In genomic region chr2:24949421-24950188, GRCm38 (mm10) we compare ENCODE assay signal across 8 mouse cellular contexts. TPM values are rescaled to one million over a fixed set of nuclear protein-coding genes. Genes with fewer than 3 reads are reported as not detected.
DNase-seq lines count a peak whose midpoint lies in the region; ATAC-seq and TF ChIP-seq lines count a peak whose summit lies in the region.

Zmynd19 (plus strand) TSS chr2:24949792.

- H3K27ac ChIP-seq in gastrocnemius, adult 2 months = peak within 1 kb of the TSS; percentile 86
- H3K27ac ChIP-seq in hindbrain, postnatal 0 days = peak within 1 kb of the TSS; percentile 77
- peak within 1 kb of the TSS; percentile 47 for H3K27ac ChIP-seq in left cerebral cortex, adult 2 months

- peak within 1 kb of the TSS; percentile 97 for H3K4me3 ChIP-seq in gastrocnemius, adult 2 months
- peak within 1 kb of the TSS; percentile 92 for H3K4me3 ChIP-seq in hindbrain, postnatal 0 days (ENCODE audit: low read length)
- peak within 1 kb of the TSS; percentile 82 for H3K4me3 ChIP-seq in left cerebral cortex, adult 2 months

- ATAC-seq in hindbrain, postnatal 0 days = peak; percentile 99
- peak; percentile 100 for ATAC-seq in megakaryocyte, adult 5-6 weeks (ENCODE audit: poor library complexity, severe bottlenecking)

- H3K27me3 ChIP-seq in hindbrain, postnatal 0 days (ENCODE audit: insufficient read depth, low read length) = no peaks in the 10 kb centered on the region

- intact Hi-C loops in gastrocnemius, adult 2 months (cut with DNase I) = no loop called here
- intact Hi-C loops in left cerebral cortex, adult 2 months (cut with DNase I) = no loop called here

- no peak for TF ChIP-seq CTCF in gastrocnemius, adult 2 months (IDR thresholded peaks at IDR 0.05)
- no peak for TF ChIP-seq CTCF in hindbrain, postnatal 0 days (IDR thresholded peaks at IDR 0.05; ENCODE audit: low read depth)
- no peak for TF ChIP-seq CTCF in left cerebral cortex, adult 2 months (IDR thresholded peaks at IDR 0.05)

- peak within 1 kb of the TSS; percentile 91 for H3K9ac ChIP-seq in hindbrain, postnatal 0 days (replicated peaks; ENCODE audit: low read length)

- under 1% methylated on average over 97 of the region's 108 CpGs for WGBS in hindbrain, postnatal 0 days

- H3K4me2 ChIP-seq in hindbrain, postnatal 0 days (ENCODE audit: low read depth, low read length) = peak within 1 kb of the TSS; percentile 84

- H3K36me3 ChIP-seq in hindbrain, postnatal 0 days (ENCODE audit: insufficient read depth, low read length) = peaks cover 19% of the 10 kb centered on the region

- H3K9me3 ChIP-seq in hindbrain, postnatal 0 days (ENCODE audit: low read length) = no peaks in the 10 kb centered on the region

- DNase-seq in WW6 (ENCODE audit: low read depth, low spot score) = peak; percentile 89
- peak; percentile 99 for DNase-seq in cerebellum, postnatal 4 days (ENCODE audit: low spot score in 2 of 2)
- DNase-seq in gastrocnemius, adult 2 months = peak; percentile 99
- peak; percentile 99 for DNase-seq in hindbrain, postnatal 0 days (ENCODE audit: low spot score)
- DNase-seq in left cerebral cortex, adult 2 months (ENCODE audit: extremely low spot score in 1 of 2, low spot score in 2 of 2) = peak; percentile 99
- peak; percentile 97 to 98 for DNase-seq in right cerebral cortex, adult 2 months (ENCODE audit: low spot score in 2 of 2)
- DNase-seq in urinary bladder, postnatal 14 days (ENCODE audit: low spot score) = peak; percentile 98

- peaks cover 6% of the 10 kb centered on the region; the same call in 1 of the 2 replicates for H3K4me1 ChIP-seq in hindbrain, postnatal 0 days (ENCODE audit: insufficient read depth, low read length)

RNA-seq across cellular contexts. Expression of gene Zmynd19, which starts in this region (rescaled TPM):
- total RNA-seq in gastrocnemius, adult 2 months (2021) = 10 to 100 TPM; 20.6 to 21.2 TPM
- total RNA-seq in hindbrain, postnatal 0 days (2014; rRNA removed) = 23.2 and 25.6 TPM in 2 replicates
- polyA plus RNA-seq in hindbrain, postnatal 0 days (2015; fragmentation: Nextera tagmentation; extraction: Ambion mirVana) = 19.2 and 21.0 TPM in 2 replicates
- 10 to 100 TPM; 36.8 to 37.9 TPM for total RNA-seq in left cerebral cortex, adult 2 months (2021)
- 6.0 and 6.4 TPM in 2 replicates for total RNA-seq in megakaryocyte, adult 5-6 weeks (2015)
- total RNA-seq in megakaryocyte, adult 5-6 weeks (2017) = 17.4 TPM in 2 replicates

Comparison
In these comparisons a context has a peak if more than half of its experiments do, and no peak if none do; other contexts are left out.
1. Peak in every context shown above with its lines: DNase-seq, ATAC-seq, H3K4me3 ChIP-seq and H3K27ac ChIP-seq.